Mouse (Mus musculus) erythroblast, adult 5-6 weeks (primary cell): ENCODE measurements around the gene Pum2. TPM values are rescaled to one million over a fixed set of nuclear protein-coding genes. Genes with fewer than 3 reads are reported as not detected.
"Not testable (repeated sequence)": the region's sequence is repeated elsewhere in the genome, so short reads cannot be mapped to it uniquely, and the experiment has no call there.

Source experiments
- ATAC-seq: replicated peaks from 2 replicates; pipeline ENCODE4 v1.8.0; 2016; ENCODE audit warnings: moderate number of reproducible peaks, mild to moderate bottlenecking, moderate TSS enrichment, inconsistent platforms; ENCODE audit not compliant: poor library complexity, low FRiP score, severe bottlenecking
- total RNA-seq, 2 experiments: library from RNA; stranded (forward) in 1 of 2; stranded (reverse) in 1 of 2; fragments of 150-400 nt in 1 of 2; fragments of 200-764, 138-1000 nt in 1 of 2; gene quantifications; 2 replicates each; pipeline versions ENCODE4 v1.2.3 to v1.2.4; 2015 to 2017; ENCODE audit warnings: low replicate concordance in 2 of 2

The Pum2 gene
- total RNA-seq (2015; ENCODE audit: low replicate concordance) (73.8 and 78.0 TPM in 2 replicates), total RNA-seq (2017; ENCODE audit: low replicate concordance) (76.8 and 82.9 TPM in 2 replicates)

DNA sequence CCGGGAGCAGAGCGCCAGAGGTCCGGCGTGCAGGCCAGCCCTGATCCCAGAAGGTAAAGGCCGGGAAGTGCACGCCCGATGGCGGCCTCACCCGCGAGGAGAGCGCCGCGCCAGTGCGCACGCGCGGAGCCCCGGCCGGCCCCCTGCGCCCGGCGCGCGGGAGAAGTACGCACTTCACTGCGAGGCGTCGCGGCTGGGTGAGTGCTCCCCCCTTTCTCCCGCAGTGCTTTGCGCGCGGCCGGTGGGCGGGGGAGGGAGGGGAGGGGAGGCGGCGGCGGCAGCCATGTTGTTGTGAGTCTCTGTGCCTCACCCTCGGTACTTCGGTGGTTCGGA is at the start of gene Pum2:
Gene Pum2 (plus strand): TSS at position 161 of the 333 bp plus-strand sequence.
- peak; percentile 95 for ATAC-seq

DNA sequence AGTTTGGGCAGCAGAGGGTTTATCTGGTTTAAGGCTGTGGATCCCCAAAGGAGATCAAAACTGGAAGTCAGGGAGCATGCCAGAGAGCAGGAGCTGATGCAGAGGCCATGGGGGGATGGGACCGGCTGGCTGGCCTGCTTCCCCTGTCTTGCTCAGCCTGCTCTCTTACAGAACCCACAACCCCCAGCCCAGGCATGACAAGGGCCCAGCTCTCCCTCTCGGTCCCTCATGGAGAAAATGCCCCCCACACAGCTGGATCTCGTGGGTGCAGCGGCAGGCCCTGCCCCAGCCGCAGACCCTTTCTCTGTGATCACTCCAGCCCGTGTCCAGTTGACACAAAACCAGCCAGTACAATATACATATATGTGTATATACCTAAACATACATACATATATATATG is 44.4 kb upstream of the Pum2 start:
- no peak for ATAC-seq

GRCm38 (mm10) chr12:8631691-8632090 is 42.2 kb upstream of the Pum2 start:
- ATAC-seq, result no peak

GRCm38 (mm10) chr12:8632737-8633365 is 41.1 kb upstream of the Pum2 start:
- no peak for ATAC-seq

DNA sequence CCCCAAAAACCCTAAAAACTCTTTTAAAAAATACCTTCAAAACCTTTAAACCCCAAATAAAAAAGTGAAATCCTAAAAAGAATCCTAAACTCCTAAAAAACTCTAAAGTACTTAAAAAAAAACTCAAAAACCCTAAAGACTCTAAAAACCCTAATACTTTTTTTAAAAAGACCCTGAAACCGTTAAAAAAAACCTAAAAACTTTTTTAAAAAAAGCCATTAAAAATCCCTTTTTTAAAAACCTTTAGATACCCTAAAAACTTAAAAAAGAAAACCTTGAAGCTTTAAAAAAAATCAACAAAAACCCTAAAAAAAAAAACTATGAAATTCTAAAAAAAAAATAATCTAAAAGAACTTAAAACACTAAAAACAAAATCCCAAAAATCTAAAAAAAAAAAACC is 39.6 kb upstream of the Pum2 start:
- ATAC-seq, result no peak

GRCm38 (mm10) chr12:8635546-8635945 is 38.4 kb upstream of the Pum2 start:
- ATAC-seq, result no peak

- ATAC-seq, result no peak
Measured at GRCm38 (mm10) chr12:8636945-8637344, 37.0 kb upstream of the Pum2 start.

DNA sequence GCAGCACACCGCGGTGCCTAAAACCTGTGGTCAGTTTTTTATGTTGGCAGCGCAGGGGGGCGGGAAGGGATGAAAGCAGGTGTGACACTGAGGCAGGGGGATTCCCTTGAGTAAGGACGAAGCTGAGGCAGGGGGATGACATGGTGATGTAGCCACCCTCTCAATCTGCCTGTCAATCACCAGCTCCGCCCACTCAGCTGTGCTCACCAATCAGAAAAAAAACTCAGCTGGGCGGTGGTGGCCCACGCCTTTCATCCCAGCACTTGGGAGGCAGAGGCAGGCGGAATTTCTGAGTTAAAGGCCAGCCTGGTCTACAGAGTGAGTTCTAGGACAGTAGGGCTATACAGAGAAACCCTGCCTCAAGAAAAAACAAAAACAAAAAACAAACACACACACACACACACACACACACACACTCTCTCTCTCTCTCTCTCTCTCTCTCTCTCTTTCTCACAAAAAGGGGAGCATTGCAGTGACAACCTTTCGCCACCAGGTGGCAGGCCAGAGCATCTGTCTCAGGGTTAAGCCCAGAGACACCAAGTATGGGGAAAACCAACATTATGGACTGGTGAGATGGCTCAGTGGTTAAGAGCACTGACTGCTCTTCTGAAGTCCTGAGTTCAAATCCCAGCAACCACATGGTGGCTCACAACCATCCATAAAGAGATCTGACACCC is 35.4 kb upstream of the Pum2 start:
- ATAC-seq, result peak; percentile 74

DNA sequence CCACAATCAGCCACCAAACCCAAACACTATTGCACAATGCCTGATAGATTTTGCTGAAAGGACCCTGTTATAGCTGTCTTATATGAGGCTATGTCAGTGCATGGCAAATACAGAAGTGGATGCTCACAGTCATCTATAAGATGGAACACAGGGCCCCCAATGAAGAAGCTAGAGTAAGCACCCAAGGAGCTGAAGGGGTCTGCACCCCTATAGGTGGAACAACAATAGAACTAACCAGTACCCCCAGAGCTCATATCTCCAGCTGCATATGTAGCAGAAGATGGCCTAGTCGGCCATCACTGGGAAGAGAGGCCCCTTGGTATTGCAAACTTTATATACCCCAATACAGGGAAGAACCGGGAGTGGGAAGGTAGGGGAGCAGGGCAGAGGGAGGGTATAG is 33.7 kb upstream of the Pum2 start:
- ATAC-seq, result not testable (repeated sequence)

GRCm38 (mm10) chr12:8640711-8641424 is 33.1 kb upstream of the Pum2 start:
- ATAC-seq, result peak; percentile 99

DNA sequence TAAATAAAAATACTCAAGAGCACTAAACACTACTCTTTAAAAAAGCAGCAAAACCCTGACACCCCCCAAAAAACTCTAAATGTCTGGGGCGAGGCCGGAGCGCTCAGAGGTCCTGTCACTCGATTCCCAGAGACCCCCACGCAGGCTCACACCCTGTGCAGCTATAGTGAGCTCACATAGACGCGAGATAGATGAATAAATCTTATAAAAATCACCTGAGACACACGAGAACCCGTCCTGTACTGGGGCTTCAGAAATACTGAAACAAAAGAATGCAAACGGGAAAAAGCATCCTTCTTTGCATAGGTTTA is 32.6 kb upstream of the Pum2 start:
- ATAC-seq, result no peak

DNA sequence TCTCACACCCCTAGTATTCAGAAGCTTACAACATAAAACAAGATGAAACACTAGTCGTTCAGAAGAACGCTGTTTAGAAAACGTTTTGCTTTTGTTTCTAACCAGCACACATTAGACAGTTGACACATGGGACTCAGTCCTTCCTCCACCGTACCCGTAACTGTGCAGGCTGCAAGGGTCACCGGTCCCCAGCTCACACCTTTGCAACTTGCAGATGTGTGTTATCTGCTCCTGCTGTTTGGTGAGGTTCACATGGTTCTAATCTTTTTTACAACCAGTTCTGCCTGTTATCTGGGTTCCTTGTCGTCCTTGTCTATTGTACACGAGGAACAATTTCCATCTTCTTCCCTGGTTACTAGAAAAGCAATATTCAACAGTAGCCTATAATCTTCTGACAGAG is 25.7 kb upstream of the Pum2 start:
- ATAC-seq, result not testable (repeated sequence)

GRCm38 (mm10) chr12:8650027-8650426 is 23.9 kb upstream of the Pum2 start:
- ATAC-seq, result not testable (repeated sequence)

DNA sequence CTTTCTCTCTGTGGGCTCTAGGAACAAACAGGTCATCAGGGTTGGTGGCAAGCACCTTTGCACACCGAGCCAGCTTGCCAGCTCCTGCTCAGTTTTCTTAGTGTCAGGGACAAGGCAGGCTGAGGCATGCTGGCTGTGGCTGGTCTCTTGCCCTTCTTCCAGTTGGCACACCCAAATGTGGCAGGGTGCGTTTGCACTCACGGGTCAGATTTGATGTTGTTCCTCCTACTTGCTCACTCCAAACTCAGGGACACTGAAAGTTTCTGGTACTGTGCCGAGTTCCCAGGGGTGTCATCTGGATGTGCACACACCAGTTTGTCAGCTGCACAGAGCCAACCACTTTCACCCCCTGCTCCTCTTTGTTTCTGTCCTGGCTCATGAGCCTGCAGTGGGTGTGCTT is 17.3 kb upstream of the Pum2 start:
- no peak for ATAC-seq

DNA sequence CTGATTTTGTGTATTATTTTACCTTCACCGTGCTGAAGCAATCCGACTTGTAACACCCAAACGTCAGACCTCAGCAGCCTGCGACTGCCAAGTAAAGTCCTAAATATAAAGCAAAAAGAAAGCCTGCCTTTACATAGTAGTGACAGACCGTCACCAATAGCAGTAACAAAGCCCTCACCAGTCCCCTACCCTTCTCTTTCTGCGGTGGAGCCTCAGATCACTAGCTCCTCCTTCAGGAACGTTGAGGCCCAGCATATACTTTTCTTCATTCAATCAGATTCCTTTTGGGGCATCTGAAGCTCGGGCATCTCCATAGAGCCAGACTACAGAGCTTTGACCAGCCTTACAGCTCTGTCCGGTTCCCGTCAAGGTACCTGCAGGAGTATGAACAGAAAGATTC is 16.8 kb upstream of the Pum2 start:
- no peak for ATAC-seq

DNA sequence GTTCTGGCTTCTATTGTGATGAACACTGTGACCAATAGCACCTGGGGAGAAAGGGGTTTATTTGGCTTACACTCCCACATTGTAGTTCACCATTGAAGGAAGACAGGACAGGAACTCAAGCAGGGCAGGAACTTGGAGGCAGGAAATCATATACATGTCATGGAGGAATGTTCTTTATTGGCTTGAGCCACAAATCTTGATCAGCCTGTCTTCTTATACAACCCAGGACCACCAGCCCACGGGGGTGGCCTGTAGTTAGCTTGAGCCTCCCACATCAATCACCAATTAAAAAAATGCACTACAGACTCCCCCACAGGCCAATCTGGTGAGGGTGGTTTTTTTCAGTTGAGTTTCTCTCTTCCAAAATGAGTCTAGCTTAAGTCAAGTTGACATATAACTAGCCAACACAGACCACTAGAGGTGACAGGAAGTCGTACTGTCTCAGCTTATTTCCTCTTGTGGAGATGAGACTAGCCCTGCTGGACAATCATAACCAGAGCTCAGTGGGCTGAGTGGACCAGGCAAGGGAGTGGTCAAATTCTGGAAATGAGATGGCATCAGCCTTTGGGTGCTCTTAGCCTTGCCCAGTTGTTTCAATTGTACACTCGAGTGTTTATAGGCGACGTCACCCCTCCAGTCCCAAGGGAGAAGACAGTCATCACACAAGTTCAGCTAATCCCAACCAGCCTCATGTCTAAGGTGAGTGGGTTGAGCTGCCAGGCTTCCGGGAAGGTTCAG is 16.1 kb upstream of the Pum2 start:
- ATAC-seq, result no peak

GRCm38 (mm10) chr12:8659406-8660279 is 14.3 kb upstream of the Pum2 start:
- ATAC-seq, result no peak

DNA sequence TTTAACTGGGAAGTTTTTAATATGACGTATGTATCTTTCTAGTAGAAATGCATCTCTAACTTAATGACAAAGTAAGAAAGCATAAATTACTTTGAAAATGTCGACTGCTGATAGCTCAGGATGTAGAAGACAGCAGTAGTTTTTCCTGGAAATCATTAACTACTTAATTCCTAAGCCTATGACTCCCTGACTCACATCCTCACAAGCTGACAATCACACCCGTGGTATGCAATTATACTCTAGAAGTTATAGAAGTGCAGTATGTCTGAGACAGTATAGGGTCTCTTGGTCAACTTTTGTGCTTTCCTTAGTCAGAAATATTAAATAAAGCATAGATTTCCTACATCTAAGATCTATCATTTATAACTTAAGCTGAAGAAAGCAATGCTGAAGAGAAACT is 12.2 kb upstream of the Pum2 start:
- no peak for ATAC-seq

DNA sequence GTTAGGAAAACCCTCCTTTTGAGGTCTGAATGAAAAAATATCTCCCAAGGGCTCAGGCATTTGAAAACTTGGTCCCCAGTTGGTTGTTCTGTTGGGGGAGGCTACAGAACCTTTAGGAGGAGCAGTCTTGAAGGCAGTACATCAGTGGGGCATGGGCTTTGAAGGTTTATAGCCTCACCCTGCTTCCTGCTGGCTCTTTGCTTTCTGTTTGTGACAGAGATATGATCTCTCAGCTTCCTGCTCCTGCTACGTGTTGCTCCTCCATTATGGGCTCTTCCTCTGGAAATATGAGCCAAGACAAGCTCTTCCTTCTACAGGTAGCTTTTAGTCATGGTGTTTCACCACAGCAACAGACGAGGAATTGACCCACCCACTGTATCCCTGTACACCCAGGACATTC is 11.8 kb upstream of the Pum2 start:
- ATAC-seq, result no peak

DNA sequence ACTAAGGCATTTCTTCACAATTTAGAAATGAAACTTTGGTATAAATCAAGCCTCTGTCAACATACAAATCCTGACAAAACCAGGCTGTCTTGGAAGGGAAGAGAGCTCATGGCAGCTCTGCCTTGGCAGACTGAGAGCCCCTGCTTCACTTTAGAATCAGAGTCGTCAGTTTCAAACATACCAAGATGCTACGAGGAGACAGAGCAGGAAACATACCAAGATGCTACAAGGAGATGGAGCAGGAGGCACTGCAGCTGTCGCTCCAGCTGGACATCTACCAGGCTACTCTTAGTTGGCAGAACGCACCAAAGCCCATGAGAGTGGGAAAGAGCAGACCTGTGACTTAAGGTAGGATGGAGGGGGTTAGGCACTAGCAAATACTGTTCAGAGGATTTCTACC is 11.2 kb upstream of the Pum2 start:
- no peak for ATAC-seq
